Mouse (Mus musculus): ENCODE measurements around the gene Unc13d. TPM values are rescaled to one million over a fixed set of nuclear protein-coding genes. Genes with fewer than 3 reads are reported as not detected.

Gene Unc13d
- polyA plus RNA-seq, 1 experiment = 9.1 TPM

- H3K27me3 ChIP-seq (ENCODE audit: control insufficient read depth, insufficient read depth, insufficient read length) = no peaks in the 10 kb centered on the region
- peaks cover 17% of the 10 kb centered on the region for H3K79me2 ChIP-seq (ENCODE audit: control insufficient read depth, insufficient read depth)
- H3ac ChIP-seq (ENCODE audit: control insufficient read depth, insufficient read length) = no peak overlapping the region
- peak; percentile 26 for TF ChIP-seq POLR2AphosphoS2 (IDR thresholded peaks at IDR 0.05; ENCODE audit: insufficient read length, low read depth)
- no peak for TF ChIP-seq POLR2A (IDR thresholded peaks at IDR 0.05; ENCODE audit: insufficient read length, low read depth)
- no peak overlapping the region for H3K4me2 ChIP-seq (ENCODE audit: low read depth)
- peaks cover 16% of the 10 kb centered on the region for H3K36me3 ChIP-seq (ENCODE audit: control insufficient read depth, insufficient read depth)
- no peak overlapping the region for H3K4me3 ChIP-seq
Measured at GRCm38 (mm10) chr11:116018106-116018505, 59.7 kb downstream of the Unc13d start.

DNA sequence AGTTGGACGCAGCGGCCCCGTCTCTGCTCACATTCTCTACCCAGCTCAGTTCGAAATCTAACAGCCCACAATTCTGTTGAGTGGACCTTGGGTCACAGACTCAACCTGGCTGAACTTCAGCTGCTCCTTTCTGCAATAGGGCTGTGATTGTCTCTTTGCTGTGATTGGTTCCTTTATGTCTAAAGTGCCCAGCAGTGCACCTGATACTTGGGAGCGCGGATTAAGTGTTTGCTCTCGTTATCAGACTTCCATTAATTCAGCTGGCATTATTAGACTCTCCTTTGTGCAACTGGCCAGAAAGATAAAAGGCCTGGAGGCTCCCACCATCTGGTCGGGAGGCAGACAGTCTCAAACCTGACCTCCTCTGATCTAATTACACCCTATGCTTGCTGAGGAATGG is 62.9 kb downstream of the Unc13d start:
- H3K79me2 ChIP-seq (ENCODE audit: control insufficient read depth, insufficient read depth) = no peaks in the 10 kb centered on the region
- H3K4me3 ChIP-seq = no peak overlapping the region
- H3K4me2 ChIP-seq (ENCODE audit: low read depth) = no peak overlapping the region
- H3K36me3 ChIP-seq (ENCODE audit: control insufficient read depth, insufficient read depth) = no peaks in the 10 kb centered on the region
- no peak for TF ChIP-seq TCF12 (IDR thresholded peaks at IDR 0.05; ENCODE audit: insufficient read depth, poor library complexity, severe bottlenecking)
- no peak for TF ChIP-seq POLR2AphosphoS2 (IDR thresholded peaks at IDR 0.05; ENCODE audit: insufficient read length, low read depth)
- TF ChIP-seq REST (IDR thresholded peaks at IDR 0.05; ENCODE audit: insufficient read depth, insufficient read length) = no peak
- TF ChIP-seq E2F4 (IDR thresholded peaks at IDR 0.05; ENCODE audit: insufficient read depth) = no peak
- no peak for TF ChIP-seq SRF (IDR thresholded peaks at IDR 0.05; ENCODE audit: control insufficient read depth, insufficient read length, low read depth)
- TF ChIP-seq USF1 (IDR thresholded peaks at IDR 0.05; ENCODE audit: low read depth) = no peak
- TF ChIP-seq MYOD1 (IDR thresholded peaks at IDR 0.05; ENCODE audit: control insufficient read depth in 1 of 3, insufficient read length in 2 of 3, low read depth in 2 of 3) = no peak
- no peak for TF ChIP-seq TCF3 (IDR thresholded peaks at IDR 0.05; ENCODE audit: insufficient read length, low read depth)
- no peak for TF ChIP-seq MAX (IDR thresholded peaks at IDR 0.05; ENCODE audit: low read depth)
- TF ChIP-seq CEBPB (IDR thresholded peaks at IDR 0.05; ENCODE audit: insufficient read depth, poor library complexity, severe bottlenecking) = no peak
- TF ChIP-seq MYOG (IDR thresholded peaks at IDR 0.05; ENCODE audit: control insufficient read depth in 1 of 3, insufficient read depth in 1 of 3, insufficient read length in 2 of 3, low read depth in 2 of 3) = no peak
- TF ChIP-seq POLR2A (IDR thresholded peaks at IDR 0.05; ENCODE audit: insufficient read length, low read depth) = no peak
- no peaks in the 10 kb centered on the region for H3K27me3 ChIP-seq (ENCODE audit: control insufficient read depth, insufficient read depth, insufficient read length)
- H3ac ChIP-seq (ENCODE audit: control insufficient read depth, insufficient read length) = no peak overlapping the region

GRCm38 (mm10) chr11:116012262-116012947 is 65.4 kb downstream of the Unc13d start, which contains the start of gene Galk1:
Galk1 (minus strand) TSS chr11:116012719.
- H3K4me2 ChIP-seq (ENCODE audit: low read depth) = peak within 1 kb of the TSS; percentile 79
- TF ChIP-seq POLR2AphosphoS2 (IDR thresholded peaks at IDR 0.05; ENCODE audit: insufficient read length, low read depth) (peak; percentile 70), SRF (IDR thresholded peaks at IDR 0.05; ENCODE audit: control insufficient read depth, insufficient read length, low read depth) (no peak), MYOG (IDR thresholded peaks at IDR 0.05; ENCODE audit: control insufficient read depth in 1 of 3, insufficient read depth in 1 of 3, insufficient read length in 2 of 3, low read depth in 2 of 3) (peak in 2 of 3 experiments; percentile 15 to 55), CEBPB (IDR thresholded peaks at IDR 0.05; ENCODE audit: insufficient read depth, poor library complexity, severe bottlenecking) (no peak), USF1 (IDR thresholded peaks at IDR 0.05; ENCODE audit: low read depth) (peak; percentile 61), MAX (IDR thresholded peaks at IDR 0.05; ENCODE audit: low read depth) (no peak), TCF12 (IDR thresholded peaks at IDR 0.05; ENCODE audit: insufficient read depth, poor library complexity, severe bottlenecking) (no peak), E2F4 (IDR thresholded peaks at IDR 0.05; ENCODE audit: insufficient read depth) (no peak), POLR2A (IDR thresholded peaks at IDR 0.05; ENCODE audit: insufficient read length, low read depth) (peak; percentile 88), REST (IDR thresholded peaks at IDR 0.05; ENCODE audit: insufficient read depth, insufficient read length) (no peak), MYOD1 (IDR thresholded peaks at IDR 0.05; ENCODE audit: control insufficient read depth in 1 of 3, insufficient read length in 2 of 3, low read depth in 2 of 3) (peak in 2 of 3 experiments; percentile 58 to 79), TCF3 (IDR thresholded peaks at IDR 0.05; ENCODE audit: insufficient read length, low read depth) (no peak)
- no peaks in the 10 kb centered on the region for H3K36me3 ChIP-seq (ENCODE audit: control insufficient read depth, insufficient read depth)
- no peaks in the 10 kb centered on the region for H3K27me3 ChIP-seq (ENCODE audit: control insufficient read depth, insufficient read depth, insufficient read length)
- peak within 1 kb of the TSS; percentile 47 for H3K4me3 ChIP-seq
- peak within 1 kb of the TSS; percentile 15 for H3ac ChIP-seq (ENCODE audit: control insufficient read depth, insufficient read length)
- no peaks in the 10 kb centered on the region for H3K79me2 ChIP-seq (ENCODE audit: control insufficient read depth, insufficient read depth)

Other genes starting within 250 kb of the Unc13d start
- 0.23 TPM for gene Myo15b, start 219.6 kb downstream of the Unc13d start, polyA plus RNA-seq (2012; fragmentation: generic; extraction: Trizol)
- gene Smim5, start 178.0 kb downstream of the Unc13d start, polyA plus RNA-seq (2012; fragmentation: generic; extraction: Trizol) = 49.4 TPM
- gene Smim6, start 165.9 kb downstream of the Unc13d start, polyA plus RNA-seq (2012; fragmentation: generic; extraction: Trizol) = 7.8 TPM
- gene Sap30bp, start 144.7 kb downstream of the Unc13d start, polyA plus RNA-seq (2012; fragmentation: generic; extraction: Trizol) = 84.9 TPM
- 13.1 TPM for gene Recql5, start 144.5 kb downstream of the Unc13d start, polyA plus RNA-seq (2012; fragmentation: generic; extraction: Trizol)
- gene Itgb4, start 103.3 kb downstream of the Unc13d start, polyA plus RNA-seq (2012; fragmentation: generic; extraction: Trizol) = 1.2 TPM
- gene Galk1, start 65.2 kb downstream of the Unc13d start, polyA plus RNA-seq (2012; fragmentation: generic; extraction: Trizol) = 172 TPM
- 502 TPM for gene H3f3b, start 50.0 kb downstream of the Unc13d start, polyA plus RNA-seq (2012; fragmentation: generic; extraction: Trizol)
- gene Unk, start 47.6 kb downstream of the Unc13d start, polyA plus RNA-seq (2012; fragmentation: generic; extraction: Trizol) = 15.3 TPM
- gene Wbp2, start 9.0 kb upstream of the Unc13d start, polyA plus RNA-seq (2012; fragmentation: generic; extraction: Trizol) = 156 TPM
- gene Trim47, start 49.2 kb upstream of the Unc13d start, polyA plus RNA-seq (2012; fragmentation: generic; extraction: Trizol) = 101 TPM
- gene Trim65, start 53.2 kb upstream of the Unc13d start, polyA plus RNA-seq (2012; fragmentation: generic; extraction: Trizol) = 1.9 TPM
- gene Mrpl38, start 60.9 kb upstream of the Unc13d start, polyA plus RNA-seq (2012; fragmentation: generic; extraction: Trizol) = 141 TPM
- gene Fbf1, start 90.2 kb upstream of the Unc13d start, polyA plus RNA-seq (2012; fragmentation: generic; extraction: Trizol) = 41.7 TPM
- gene Ten1, start 120.9 kb upstream of the Unc13d start, polyA plus RNA-seq (2012; fragmentation: generic; extraction: Trizol) = 61.4 TPM
- gene Acox1, start 121.1 kb upstream of the Unc13d start, polyA plus RNA-seq (2012; fragmentation: generic; extraction: Trizol) = 36.4 TPM
- gene Evpl, start 160.1 kb upstream of the Unc13d start, polyA plus RNA-seq (2012; fragmentation: generic; extraction: Trizol) = 0.14 TPM
- gene Srp68, start 196.3 kb upstream of the Unc13d start, polyA plus RNA-seq (2012; fragmentation: generic; extraction: Trizol) = 83.0 TPM
- gene Galr2, start 203.0 kb upstream of the Unc13d start, polyA plus RNA-seq (2012; fragmentation: generic; extraction: Trizol) = 1.5 TPM
- 55.0 TPM for gene Exoc7, start 229.3 kb upstream of the Unc13d start, polyA plus RNA-seq (2012; fragmentation: generic; extraction: Trizol)